Mouse (Mus musculus) G1E (cell line): ENCODE data around the gene Mbd4.

Experiments used
- CTCF ChIP-seq: IDR thresholded peaks from 2 replicates; pipeline ENCODE4 v1.5.1; 2012; ENCODE audit warnings: low read depth, low read length, inconsistent platforms, mixed read lengths
- TAL1 ChIP-seq: conservative IDR thresholded peaks from 2 replicates; pipeline ENCODE4 v1.6.1; 2012; ENCODE audit warnings: low read depth, low read length, inconsistent platforms, mixed read lengths

DNA sequence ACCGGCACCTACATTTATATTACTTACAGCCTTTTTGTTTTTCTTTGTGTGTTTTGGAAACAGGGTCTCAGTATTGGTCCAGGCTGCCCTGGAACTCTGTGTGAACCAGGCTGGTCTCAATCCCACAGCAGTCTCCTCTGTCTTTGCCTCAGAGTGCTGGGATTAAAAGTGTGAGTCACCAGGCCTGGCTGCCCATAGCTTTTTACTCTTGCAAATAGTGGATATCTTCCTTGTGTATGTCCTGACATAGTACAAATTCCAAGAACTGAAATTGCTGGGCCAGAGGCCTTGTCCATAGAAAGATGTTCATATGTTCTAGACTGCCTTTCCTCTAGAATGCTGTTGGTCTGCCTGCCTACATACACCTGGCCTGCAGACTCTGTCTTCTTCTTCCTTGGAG is 43.2 kb upstream of the Mbd4 start:
- TF ChIP-seq CTCF (no peak), TAL1 (no peak)
